Mouse (Mus musculus): ENCODE data around the gene Gm13697.

- TF ChIP-seq POLR2A (IDR thresholded peaks at IDR 0.05; ENCODE audit: low read depth, low read length) (no peak), CTCF (conservative IDR thresholded peaks at IDR 0.05 in 1 of 2, IDR thresholded peaks at IDR 0.05 in 1 of 2; ENCODE audit: low read depth in 2 of 2, low read length in 2 of 2) (no peak), POLR2AphosphoS2 (IDR thresholded peaks at IDR 0.05; ENCODE audit: low read depth, low read length) (no peak), ZNF384 (IDR thresholded peaks at IDR 0.05; ENCODE audit: low read depth, low read length) (no peak), RAD21 (IDR thresholded peaks at IDR 0.05; ENCODE audit: low read depth, low read length) (no peak), GABPA (IDR thresholded peaks at IDR 0.05; ENCODE audit: insufficient replicate concordance, low read depth, low read length) (no peak), NRF1 (IDR thresholded peaks at IDR 0.05; ENCODE audit: low read depth, low read length) (no peak), EP300 (IDR thresholded peaks at IDR 0.05; ENCODE audit: low read length) (no peak)
These were observed 38.4 kb downstream of the Gm13697 start for GRCm38 (mm10) chr2:84022905-84023304.
